Mouse (Mus musculus) erythroblast, embryonic 14.5 days (primary cell): ENCODE measurements around the gene Golm1.

Experiments used
- GATA1 ChIP-seq: IDR thresholded peaks from 2 replicates; pipeline ENCODE4 v1.6.1; 2012; ENCODE audit warnings: low read length, inconsistent platforms, mixed read lengths
- TAL1 ChIP-seq: IDR thresholded peaks from 3 replicates; pipeline ENCODE4 v1.6.1; 2012; ENCODE audit warnings: low read length, inconsistent platforms, mixed read lengths

DNA sequence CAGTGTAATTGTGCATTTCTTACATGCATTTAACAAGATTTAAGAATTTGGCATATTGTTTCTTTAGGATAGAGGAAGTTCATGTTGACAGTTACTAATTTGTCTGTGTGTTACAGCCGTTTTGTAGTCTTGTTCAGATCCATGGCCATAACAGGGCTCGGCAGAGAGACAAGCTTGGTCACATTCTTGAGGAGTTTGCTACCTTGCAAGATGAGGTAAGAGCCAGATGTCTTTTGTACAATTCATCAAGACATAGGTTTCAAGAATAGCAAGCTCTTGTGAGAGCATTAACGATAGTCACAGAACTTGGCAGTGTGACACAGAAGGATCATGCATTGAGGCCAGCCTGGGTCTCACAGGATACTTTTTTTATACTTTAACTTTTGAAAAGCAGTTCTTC is 51.2 kb downstream of the Golm1 start:
- TF ChIP-seq TAL1 (no peak), GATA1 (no peak)
